Mouse (Mus musculus): ENCODE results near the gene Gif.

The Gif gene

DNA sequence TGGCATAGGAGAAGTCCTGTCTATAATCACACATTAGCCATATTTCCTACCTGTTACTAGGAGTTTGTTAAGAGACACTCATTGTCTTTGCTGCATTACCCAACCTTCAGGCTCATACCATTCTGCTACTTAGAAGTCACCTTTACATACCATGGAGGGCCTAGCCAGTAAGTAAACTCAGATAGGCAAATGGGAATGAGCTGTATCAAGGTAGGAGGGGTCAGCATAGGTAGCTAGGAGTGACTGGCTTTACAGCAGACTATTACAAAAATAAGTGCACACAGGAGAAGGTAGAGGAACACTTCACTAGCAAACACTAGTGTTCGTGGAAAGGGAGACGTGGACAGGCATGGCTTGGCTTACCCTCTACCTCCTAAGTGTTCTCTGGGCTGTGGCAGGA is at the start of gene Gif:
Gene Gif (plus strand): TSS at position 257 of the 400 bp plus-strand sequence.
- DNase-seq (ENCODE audit: extremely low spot score), result no peak

GRCm38 (mm10) chr19:11698342-11698741 is 49.0 kb upstream of the Gif start:
- no peak for DNase-seq (ENCODE audit: extremely low spot score)

GRCm38 (mm10) chr19:11712451-11712850 is 34.9 kb upstream of the Gif start:
- DNase-seq (ENCODE audit: extremely low spot score), result no peak

DNA sequence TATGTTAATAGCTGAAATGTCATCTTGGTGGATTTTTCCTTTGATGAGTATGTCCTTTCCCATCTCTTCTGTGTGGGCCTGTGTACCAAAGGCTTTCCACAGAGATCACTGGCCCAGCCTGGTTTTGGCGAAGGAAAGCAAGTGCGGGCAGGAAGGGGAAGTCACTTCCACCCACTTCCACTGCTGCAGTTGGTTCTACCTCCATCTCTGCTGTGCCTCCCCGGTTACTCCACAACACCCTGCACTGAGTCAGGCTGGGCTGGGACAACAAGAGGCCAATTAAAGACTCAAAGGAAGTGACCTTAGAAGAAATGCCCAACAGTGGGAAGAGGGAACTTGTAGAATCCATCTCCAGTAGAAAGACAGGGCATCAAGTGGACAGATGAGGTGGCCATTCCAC is 27.3 kb upstream of the Gif start:
- no peak for DNase-seq (ENCODE audit: extremely low spot score)

DNA sequence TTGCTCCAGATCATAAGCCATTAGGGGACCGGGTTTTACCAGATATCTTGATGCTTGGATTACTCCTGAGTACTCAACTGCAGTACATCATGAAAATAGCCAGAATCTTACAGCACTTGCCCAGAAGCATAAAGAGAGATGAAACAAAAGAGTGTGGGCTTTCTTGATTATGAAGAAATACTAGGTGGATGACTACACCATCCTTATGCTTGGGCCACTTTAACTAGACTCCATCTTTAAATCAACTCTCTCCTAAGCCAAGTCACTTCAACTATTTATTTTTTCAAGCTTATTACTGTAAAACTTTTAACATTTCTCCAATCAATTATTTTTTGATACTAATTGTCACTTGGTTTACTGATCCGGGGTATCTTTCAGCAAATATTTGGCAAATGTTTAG is 23.5 kb upstream of the Gif start:
- DNase-seq (ENCODE audit: extremely low spot score), result no peak

DNA sequence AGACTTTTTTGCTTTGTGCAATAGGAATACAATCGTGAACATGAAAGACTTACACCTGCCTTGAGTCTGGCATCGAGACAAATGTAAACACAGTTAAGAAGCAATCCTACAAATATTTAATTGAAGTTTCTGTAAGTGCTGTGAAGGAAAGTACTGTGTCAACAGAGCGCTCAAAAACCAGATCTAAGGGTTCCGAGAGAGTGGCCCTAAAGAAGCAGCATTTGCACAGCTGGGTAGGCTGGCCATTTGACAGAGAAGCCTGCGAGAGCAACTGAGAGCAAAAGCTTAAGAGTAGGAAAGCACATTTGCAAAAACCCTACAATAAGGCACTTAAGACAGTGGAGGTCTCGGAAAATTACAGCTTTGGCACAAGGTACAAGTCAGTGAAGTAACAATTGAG is 23.1 kb upstream of the Gif start:
- DNase-seq (ENCODE audit: extremely low spot score), result no peak

GRCm38 (mm10) chr19:11725915-11726314 is 21.4 kb upstream of the Gif start:
- DNase-seq (ENCODE audit: extremely low spot score), result no peak

GRCm38 (mm10) chr19:11727304-11727703 is 20.1 kb upstream of the Gif start:
- no peak for DNase-seq (ENCODE audit: extremely low spot score)

- DNase-seq (ENCODE audit: extremely low spot score), result no peak
Measured at GRCm38 (mm10) chr19:11730278-11730677, 17.1 kb upstream of the Gif start.

- no peak for DNase-seq (ENCODE audit: extremely low spot score)
Measured at GRCm38 (mm10) chr19:11736455-11736854, 10.9 kb upstream of the Gif start.

DNA sequence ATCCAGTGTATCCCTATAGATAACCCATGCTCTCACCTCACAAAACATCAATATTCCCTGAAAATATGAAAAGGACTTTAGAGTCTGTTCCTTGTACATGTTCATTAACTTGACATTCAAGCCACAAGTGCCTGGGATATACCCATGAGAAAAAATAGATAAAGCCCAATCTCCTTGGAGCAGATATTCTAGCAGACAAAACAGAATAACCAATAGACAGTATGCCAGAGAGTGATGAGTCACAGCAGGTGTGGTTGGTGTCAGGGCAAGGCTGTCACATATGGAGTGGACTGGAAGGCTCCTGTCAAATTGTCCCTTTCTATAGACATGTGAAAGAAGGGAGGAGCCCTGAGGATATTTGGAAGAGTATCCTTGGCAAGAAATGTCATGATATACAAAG is 1.7 kb upstream of the Gif start:
- DNase-seq (ENCODE audit: extremely low spot score), result no peak

DNA sequence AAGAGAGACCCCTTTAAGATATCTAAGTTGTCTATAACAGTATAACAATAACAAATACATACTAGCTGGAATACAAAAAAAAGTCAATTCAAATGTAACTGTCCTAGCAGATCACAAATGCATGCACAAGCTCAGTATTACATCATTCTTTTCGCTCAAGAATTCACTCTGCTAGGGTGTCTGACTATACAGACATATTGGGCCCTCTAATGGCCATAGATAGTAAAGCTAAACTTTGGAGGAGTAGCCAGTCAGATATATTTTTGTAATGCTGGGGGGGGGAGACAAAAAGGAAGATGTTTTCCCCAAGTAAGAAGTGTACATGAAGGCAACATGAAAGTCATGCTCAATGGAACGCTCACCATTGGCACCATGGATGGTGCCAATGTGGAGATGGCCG is 17.7 kb downstream of the Gif start:
- DNase-seq (ENCODE audit: extremely low spot score), result no peak

- no peak for DNase-seq (ENCODE audit: extremely low spot score)
Measured at GRCm38 (mm10) chr19:11766413-11766812, 19.1 kb downstream of the Gif start.

DNA sequence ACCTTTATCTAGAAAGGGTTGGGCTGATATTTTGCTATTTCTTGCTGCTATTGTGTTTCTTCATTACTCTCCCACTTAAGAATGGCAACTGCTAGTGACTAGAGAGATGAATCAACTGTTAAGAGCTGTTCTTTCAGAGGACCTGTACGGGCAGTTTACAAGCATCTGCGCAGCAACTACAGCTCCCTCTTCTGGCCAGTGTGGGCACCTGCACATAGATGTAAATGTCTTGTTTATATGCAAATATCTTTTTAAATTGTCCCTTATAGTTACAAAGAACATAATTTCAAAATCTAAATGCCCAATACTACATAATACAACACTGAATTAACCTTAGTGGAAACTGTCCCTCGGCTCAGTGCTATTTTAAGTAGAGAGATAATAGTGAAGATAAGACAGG is 20.8 kb downstream of the Gif start:
- DNase-seq (ENCODE audit: extremely low spot score), result peak; percentile 23

GRCm38 (mm10) chr19:11769257-11769920 is 22.0 kb downstream of the Gif start:
- DNase-seq (ENCODE audit: extremely low spot score), result no peak

- DNase-seq (ENCODE audit: extremely low spot score), result peak; percentile 92
Measured at GRCm38 (mm10) chr19:11770205-11770892, 23.0 kb downstream of the Gif start, which contains the start of gene Mrpl16. Mrpl16 (plus strand) TSS chr19:11770391.

GRCm38 (mm10) chr19:11777191-11777865 is 30.0 kb downstream of the Gif start:
- DNase-seq (ENCODE audit: extremely low spot score), result peak; percentile 45

DNA sequence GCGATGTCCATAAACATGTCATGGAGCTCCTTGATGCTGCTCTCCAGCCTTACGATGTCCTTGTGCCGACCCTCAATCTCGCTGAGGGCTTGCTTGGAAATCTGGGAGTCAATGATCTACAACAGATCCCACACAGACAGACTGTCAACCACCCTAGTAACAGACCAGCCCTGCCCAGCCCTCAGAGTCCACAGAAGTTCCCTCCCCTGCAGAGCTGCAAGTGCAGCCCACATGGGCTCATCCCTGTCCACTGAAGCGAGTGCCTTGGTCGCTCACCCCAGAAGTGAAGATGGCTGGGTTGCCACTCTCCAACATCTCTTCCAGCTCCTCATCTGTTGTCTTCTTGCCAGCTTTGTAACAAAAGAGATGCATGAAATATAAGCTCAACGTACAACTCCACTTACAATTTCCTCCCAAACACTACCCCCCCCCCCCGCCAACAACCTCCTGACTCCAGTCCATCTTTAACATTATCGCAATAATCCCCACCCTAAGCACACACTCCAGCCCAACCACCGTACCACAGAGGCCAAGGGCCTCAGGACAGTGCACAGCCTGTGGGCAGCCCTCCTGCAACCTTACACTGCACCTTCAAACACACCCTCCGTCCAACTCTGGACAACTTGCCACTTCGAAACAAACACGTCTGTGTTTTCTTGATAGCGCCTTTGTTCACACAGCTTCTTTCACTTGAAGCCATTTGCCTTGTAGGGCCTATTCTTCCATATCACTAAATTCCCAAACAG is 38.2 kb downstream of the Gif start:
- DNase-seq (ENCODE audit: extremely low spot score), result no peak

DNA sequence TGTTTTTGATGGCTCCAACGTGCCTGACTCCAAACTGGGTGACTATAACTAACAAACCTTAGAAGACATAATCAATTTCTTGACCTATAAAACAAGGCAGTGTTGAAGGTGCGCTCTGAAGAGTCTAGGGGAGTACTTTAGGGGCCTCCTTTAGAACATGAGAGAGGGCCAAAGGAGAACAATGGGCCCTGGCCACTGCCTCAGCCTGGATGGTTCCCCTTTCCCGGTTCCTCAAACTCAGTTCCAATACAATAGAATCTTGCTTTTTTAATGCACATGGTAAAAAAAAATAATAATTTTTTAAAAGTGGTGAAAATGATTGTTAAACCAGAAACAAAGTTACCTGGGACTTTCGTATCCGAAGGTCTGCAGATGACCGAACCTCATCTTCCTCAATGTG is 40.5 kb downstream of the Gif start:
- no peak for DNase-seq (ENCODE audit: extremely low spot score)

- DNase-seq (ENCODE audit: extremely low spot score), result no peak
Measured at GRCm38 (mm10) chr19:11788876-11789275, 41.5 kb downstream of the Gif start.

GRCm38 (mm10) chr19:11791825-11792224 is 44.5 kb downstream of the Gif start:
- no peak for DNase-seq (ENCODE audit: extremely low spot score)

DNA sequence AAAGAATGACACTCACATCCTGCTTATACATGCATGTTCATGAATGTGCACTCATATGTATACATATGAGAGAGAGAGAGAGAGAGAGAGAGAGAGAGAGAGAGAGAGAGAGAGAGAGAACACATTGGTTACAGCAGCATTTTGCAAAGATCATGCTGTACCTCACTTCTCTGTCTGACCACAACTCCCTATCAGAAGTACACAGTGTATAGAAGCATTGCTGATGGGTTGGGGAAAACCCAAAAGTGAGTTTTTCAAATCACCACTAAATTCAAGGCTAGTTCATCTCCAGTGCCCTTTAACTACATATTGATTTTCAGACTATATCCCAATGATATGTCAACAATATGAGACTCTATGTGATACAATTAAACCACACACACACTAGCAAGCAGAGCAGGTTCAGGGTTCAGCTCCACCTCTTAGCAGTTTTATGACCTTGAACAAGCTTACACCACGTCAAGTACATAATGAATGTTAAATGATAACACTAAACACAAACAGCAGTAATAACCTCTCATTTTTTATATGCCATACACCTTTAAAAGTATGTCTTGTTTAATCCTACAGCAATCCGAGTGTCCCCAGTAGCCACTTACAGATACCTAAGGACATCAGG is 46.5 kb downstream of the Gif start:
- DNase-seq (ENCODE audit: extremely low spot score), result no peak
